Mouse (Mus musculus): ENCODE measurements around the gene Slc8b1. TPM values are rescaled to one million over a fixed set of nuclear protein-coding genes. Genes with fewer than 3 reads are reported as not detected.

Slc8b1 gene
- 12.6 TPM for total RNA-seq (2023)

DNA sequence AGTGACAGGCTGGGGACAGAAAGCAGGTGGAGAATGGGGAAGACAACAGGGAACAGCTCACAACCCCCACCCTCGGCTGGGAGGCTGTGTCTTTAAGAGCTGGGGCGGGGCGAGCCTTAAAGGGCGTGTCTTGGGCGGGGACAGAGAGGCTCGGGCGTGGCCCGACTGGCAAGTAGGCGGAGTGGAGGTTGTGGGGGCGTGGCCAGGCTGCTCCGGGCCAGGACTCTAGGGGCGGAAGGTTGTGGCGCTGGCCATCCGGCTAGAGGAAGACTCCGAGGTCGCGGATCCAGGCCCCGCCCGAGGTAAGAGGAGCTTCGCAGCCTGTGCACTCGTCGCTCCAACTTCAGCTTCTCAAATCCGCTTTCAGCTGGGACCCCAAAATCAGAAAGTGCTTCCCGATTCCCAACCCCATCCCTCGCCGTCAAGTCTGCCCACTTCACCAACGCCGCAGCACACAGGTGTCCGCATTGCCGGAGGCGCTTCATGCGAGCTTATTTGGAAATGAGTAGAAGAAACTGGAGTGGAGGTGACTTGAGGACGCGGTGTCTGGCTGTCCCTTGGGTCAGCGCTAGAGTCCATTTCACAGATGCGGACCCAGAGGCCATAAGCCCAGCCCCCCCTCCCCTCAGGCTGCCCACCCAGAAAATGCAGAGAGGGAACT is at the start of gene Slc8b1:
Slc8b1 (plus strand) TSS at position 187 of the 661 bp plus-strand sequence.

GRCm38 (mm10) chr5:120472770-120473169 is 38.2 kb upstream of the Slc8b1 start, which contains the start of gene Sdsl:
Gene Sdsl, minus strand, starts transcription at chr5:120472810.

GRCm38 (mm10) chr5:120476296-120476695 is 34.7 kb upstream of the Slc8b1 start, which contains the start of gene Sds:
Gene Sds, plus strand, starts transcription at chr5:120476526.

GRCm38 (mm10) chr5:120503144-120503795 is 7.7 kb upstream of the Slc8b1 start, which contains the start of gene Plbd2:
Gene Plbd2, minus strand, starts transcription at chr5:120503625.

Other genes with a start within 250 kb of the Slc8b1 start
- not detected for gene Lhx5, start 79.5 kb upstream of the Slc8b1 start, total RNA-seq (2023)
- gene Sdsl, start 38.4 kb upstream of the Slc8b1 start, total RNA-seq (2023): not detected
- gene Sds, start 34.6 kb upstream of the Slc8b1 start, total RNA-seq (2023): not detected
- gene Plbd2, start 7.5 kb upstream of the Slc8b1 start, total RNA-seq (2023): 15.7 TPM
- 43.1 TPM for gene Tpcn1, start 77.5 kb downstream of the Slc8b1 start, total RNA-seq (2023)
- 0.91 TPM for gene Iqcd, start 77.8 kb downstream of the Slc8b1 start, total RNA-seq (2023)
- 4.6 TPM for gene Rita1, start 101.4 kb downstream of the Slc8b1 start, total RNA-seq (2023)
- 116 TPM for gene Ddx54, start 101.6 kb downstream of the Slc8b1 start, total RNA-seq (2023)
- not detected for gene Cfap73, start 123.1 kb downstream of the Slc8b1 start, total RNA-seq (2023)
- gene Rasal1, start 137.6 kb downstream of the Slc8b1 start, total RNA-seq (2023): 23.9 TPM
- gene Dtx1, start 200.8 kb downstream of the Slc8b1 start, total RNA-seq (2023): 197 TPM
- gene Oas2, start 238.7 kb downstream of the Slc8b1 start, total RNA-seq (2023): 12.6 TPM

Measured in CD4-positive naive resting alpha-beta T cell, adult 76 days (primary cell).